Mouse (Mus musculus): ENCODE measurements at regions not wholly inside any gene's neighbourhood (a gene's known extent, or its start where the extent isn't known, plus 50 kb on each side); places are given as distances from the start of the nearest gene placed in this dataset.

- no peak for DNase-seq
These were observed 88.4 kb downstream of the AI593442 start for GRCm38 (mm10) chr9:52591188-52591587.

GRCm38 (mm10) chr9:52574066-52574465, 105.5 kb downstream of the AI593442 start:
- no peak for DNase-seq

GRCm38 (mm10) chr9:52551577-52552281, 127.9 kb downstream of the AI593442 start:
- DNase-seq, result no peak

GRCm38 (mm10) chr9:52546071-52546470, 133.5 kb downstream of the AI593442 start:
- no peak for DNase-seq

- DNase-seq, result no peak
These were observed 140.5 kb downstream of the AI593442 start for GRCm38 (mm10) chr9:52539086-52539485.

GRCm38 (mm10) chr9:52529444-52529915, 150.1 kb downstream of the AI593442 start:
- no peak for DNase-seq

GRCm38 (mm10) chr9:52500487-52500886, 179.1 kb downstream of the AI593442 start:
- DNase-seq, result no peak

- DNase-seq, result no peak
These were observed 183.9 kb downstream of the AI593442 start for GRCm38 (mm10) chr9:52495483-52496270.

GRCm38 (mm10) chr9:52492947-52493505, 186.6 kb downstream of the AI593442 start:
- DNase-seq, result peak in 1 of 2 experiments; percentile 5

- DNase-seq, result peak in 1 of 2 experiments; percentile 6
These were observed 205.9 kb downstream of the AI593442 start for GRCm38 (mm10) chr9:52473555-52474196.

GRCm38 (mm10) chr9:52472859-52473258, 206.7 kb downstream of the AI593442 start:
- DNase-seq, result peak; percentile 26 to 27

GRCm38 (mm10) chr9:52458518-52458917, 221.1 kb downstream of the AI593442 start:
- no peak for DNase-seq

GRCm38 (mm10) chr9:52454445-52454844, 225.1 kb downstream of the AI593442 start:
- DNase-seq, result no peak

GRCm38 (mm10) chr9:52451792-52452191, 227.8 kb downstream of the AI593442 start:
- DNase-seq, result no peak

GRCm38 (mm10) chr9:52448245-52448644, 231.3 kb downstream of the AI593442 start:
- DNase-seq, result no peak

GRCm38 (mm10) chr9:52443228-52443627, 236.4 kb downstream of the AI593442 start:
- no peak for DNase-seq

- no peak for DNase-seq
These were observed 245.4 kb downstream of the AI593442 start for GRCm38 (mm10) chr9:52434215-52434614.

GRCm38 (mm10) chr9:52425413-52425812, 254.2 kb downstream of the AI593442 start:
- no peak for DNase-seq

GRCm38 (mm10) chr9:52422622-52423021, 254.2 kb upstream of the Zc3h12c start:
- DNase-seq, result no peak

- no peak for DNase-seq
These were observed 247.3 kb upstream of the Zc3h12c start for GRCm38 (mm10) chr9:52415706-52416105.

GRCm38 (mm10) chr9:52407841-52408240, 239.5 kb upstream of the Zc3h12c start:
- DNase-seq, result no peak

GRCm38 (mm10) chr9:52402496-52402895, 234.1 kb upstream of the Zc3h12c start:
- DNase-seq, result no peak

GRCm38 (mm10) chr9:52379031-52379430, 210.7 kb upstream of the Zc3h12c start:
- no peak for DNase-seq
